Mouse (Mus musculus): ENCODE results near the gene Orai1. TPM values are rescaled to one million over a fixed set of nuclear protein-coding genes. Genes with fewer than 3 reads are reported as not detected.

Gene Orai1
- polyA plus RNA-seq, 1 experiment from 2014 or later: 7.8 TPM

- Histone ChIP-seq H3K27ac (replicated peaks) (peak overlapping the region; percentile 93), H3K4me3 (replicated peaks) (peak overlapping the region; percentile 85), H3K4me1 (replicated peaks) (peaks cover 50% of the 10 kb centered on the region), H3K27me3 (no peaks in the 10 kb centered on the region), H3K9ac (peak overlapping the region; percentile 87), H3K4me2 (peak overlapping the region; percentile 88), H3K9me3 (replicated peaks) (no peaks in the 10 kb centered on the region), H3K36me3 (replicated peaks) (peaks cover 18% of the 10 kb centered on the region)
- 6% methylated on average over 45 of the region's 45 CpGs for WGBS (ENCODE audit: insufficient replicate concordance)
- ATAC-seq (ENCODE audit: insufficient read depth): peak; percentile 86
Observed at GRCm38 (mm10) chr5:123075576-123076418, 60.9 kb downstream of the Orai1 start.

GRCm38 (mm10) chr5:123076419-123077281 lies 61.8 kb downstream of the Orai1 start:
- Histone ChIP-seq H3K4me3 (replicated peaks) (peak overlapping the region; percentile 85), H3K4me1 (replicated peaks) (peaks cover 53% of the 10 kb centered on the region), H3K9ac (peak overlapping the region; percentile 87), H3K9me3 (replicated peaks) (no peaks in the 10 kb centered on the region), H3K27ac (replicated peaks) (peak overlapping the region; percentile 93), H3K27me3 (no peaks in the 10 kb centered on the region), H3K36me3 (replicated peaks) (peaks cover 24% of the 10 kb centered on the region), H3K4me2 (peak overlapping the region; percentile 88)
- under 1% methylated on average over 35 of the region's 35 CpGs for WGBS (ENCODE audit: insufficient replicate concordance)
- ATAC-seq (ENCODE audit: insufficient read depth): peak; percentile 76

- H3K4me1 ChIP-seq (replicated peaks): peaks cover 77% of the 10 kb centered on the region
- 29% methylated on average over 1 of the region's 1 CpGs for WGBS (ENCODE audit: insufficient replicate concordance)
- ATAC-seq (ENCODE audit: insufficient read depth): no peak
- peak overlapping the region; percentile 64; the same call in 1 of the 2 replicates for H3K4me2 ChIP-seq
- H3K9me3 ChIP-seq (replicated peaks): no peaks in the 10 kb centered on the region
- H3K27ac ChIP-seq (replicated peaks): no peak overlapping the region
- H3K4me3 ChIP-seq (replicated peaks): no peak overlapping the region
- H3K27me3 ChIP-seq: no peaks in the 10 kb centered on the region
- H3K36me3 ChIP-seq (replicated peaks): peaks cover 24% of the 10 kb centered on the region
- no peak overlapping the region for H3K9ac ChIP-seq
Observed at GRCm38 (mm10) chr5:123079568-123079967, 64.7 kb downstream of the Orai1 start.

DNA sequence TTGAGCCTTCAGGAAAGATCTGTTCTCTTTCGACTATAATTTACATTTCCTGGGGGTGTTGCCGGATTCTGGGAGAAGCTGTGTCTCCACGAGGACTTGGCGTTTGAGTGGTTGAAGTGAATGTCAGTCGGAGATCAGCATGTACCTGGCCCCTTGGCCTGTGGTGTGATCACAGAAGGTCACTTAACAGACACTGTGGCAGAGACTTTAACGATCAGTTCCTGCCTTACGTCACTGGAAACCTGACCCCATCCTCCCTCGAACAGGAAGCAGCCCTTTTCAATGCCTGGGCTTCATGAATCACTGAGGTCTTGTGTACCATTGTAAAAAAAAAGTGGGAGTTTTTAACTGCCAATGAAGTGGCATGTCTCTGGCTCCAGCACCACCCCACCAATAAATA lies 65.2 kb downstream of the Orai1 start:
- Histone ChIP-seq H3K9me3 (replicated peaks) (no peaks in the 10 kb centered on the region), H3K4me3 (replicated peaks) (no peak overlapping the region), H3K4me2 (no peak overlapping the region), H3K27ac (replicated peaks) (no peak overlapping the region), H3K9ac (no peak overlapping the region), H3K36me3 (replicated peaks) (peaks cover 24% of the 10 kb centered on the region), H3K4me1 (replicated peaks) (peaks cover 77% of the 10 kb centered on the region), H3K27me3 (no peaks in the 10 kb centered on the region)
- no peak for ATAC-seq (ENCODE audit: insufficient read depth)
- 42% methylated on average over 8 of the region's 8 CpGs for WGBS (ENCODE audit: insufficient replicate concordance)

Other genes starting within 250 kb of the Orai1 start
- 8.9 and 11.4 TPM in 2 replicates for gene Camkk2, start 235.7 kb upstream of the Orai1 start, polyA plus RNA-seq (2015; fragmentation: Nextera tagmentation; extraction: Ambion mirVana)
- gene Anapc5, start 193.7 kb upstream of the Orai1 start, polyA plus RNA-seq (2015; fragmentation: Nextera tagmentation; extraction: Ambion mirVana): 220 and 221 TPM in 2 replicates
- 11.0 and 11.8 TPM in 2 replicates for gene Rnf34, start 165.0 kb upstream of the Orai1 start, polyA plus RNA-seq (2015; fragmentation: Nextera tagmentation; extraction: Ambion mirVana)
- gene Kdm2b, start 25.3 kb upstream of the Orai1 start, polyA plus RNA-seq (2015; fragmentation: Nextera tagmentation; extraction: Ambion mirVana): 15.0 and 15.6 TPM in 2 replicates
- not detected in 2 replicates for gene Morn3, start 31.9 kb downstream of the Orai1 start, polyA plus RNA-seq (2015; fragmentation: Nextera tagmentation; extraction: Ambion mirVana)
- 25.8 and 27.0 TPM in 2 replicates for gene Tmem120b, start 53.3 kb downstream of the Orai1 start, polyA plus RNA-seq (2015; fragmentation: Nextera tagmentation; extraction: Ambion mirVana)
- 1.7 and 2.1 TPM in 2 replicates for gene Rhof, start 117.6 kb downstream of the Orai1 start, polyA plus RNA-seq (2015; fragmentation: Nextera tagmentation; extraction: Ambion mirVana)
- 3.9 and 4.2 TPM in 2 replicates for gene Setd1b, start 127.1 kb downstream of the Orai1 start, polyA plus RNA-seq (2015; fragmentation: Nextera tagmentation; extraction: Ambion mirVana)
- gene Psmd9, start 154.3 kb downstream of the Orai1 start, polyA plus RNA-seq (2015; fragmentation: Nextera tagmentation; extraction: Ambion mirVana): 70.1 and 77.2 TPM in 2 replicates
- gene Hpd, start 167.7 kb downstream of the Orai1 start, polyA plus RNA-seq (2015; fragmentation: Nextera tagmentation; extraction: Ambion mirVana): 61.7 and 87.5 TPM in 2 replicates
- 0.14 TPM in 1 of 2 replicates, not detected in the other for gene Wdr66, start 237.0 kb downstream of the Orai1 start, polyA plus RNA-seq (2015; fragmentation: Nextera tagmentation; extraction: Ambion mirVana)

All from liver, embryonic 15.5 days (tissue).